Mouse (Mus musculus) stomach, embryonic 14.5 days (tissue): ENCODE data around the gene Cdh23. TPM values are rescaled to one million over a fixed set of nuclear protein-coding genes. Genes with fewer than 3 reads are reported as not detected.

Experiments used
- ATAC-seq: fragments of 200-750 bp; cut with Nextera tagmentation; 2 replicates; pipeline ENCODE4 v1.8.0; 2017; ENCODE audit warnings: low read depth, moderate TSS enrichment; ENCODE audit not compliant: insufficient number of reproducible peaks, insufficient read depth, low FRiP score
- H3K27ac ChIP-seq: fragments of 300-500 bp; sonication (generic); 2 replicates; pipeline ENCODE4 v1.5.1; 2014; ENCODE audit warnings: mild to moderate bottlenecking, low read length, moderate library complexity, mixed read lengths
- H3K27me3 ChIP-seq: fragments of 300-500 bp; sonication (generic); 2 replicates; pipeline ENCODE4 v1.6.1; 2014; ENCODE audit warnings: low read length, control low read depth, mixed read lengths; ENCODE audit not compliant: control insufficient read depth, insufficient read depth
- H3K36me3 ChIP-seq: fragments of 300-500 bp; sonication (generic); 2 replicates; pipeline ENCODE4 v1.6.1; 2014; ENCODE audit warnings: mild to moderate bottlenecking, control low read depth, low read length, moderate library complexity, mixed read lengths; ENCODE audit not compliant: control insufficient read depth, insufficient read depth
- H3K4me1 ChIP-seq: fragments of 300-500 bp; sonication (generic); 2 replicates; pipeline ENCODE4 v1.6.1; 2014; ENCODE audit warnings: low read length, control low read depth, mixed read lengths; ENCODE audit not compliant: control insufficient read depth, insufficient read depth
- H3K4me2 ChIP-seq: fragments of 300-500 bp; sonication (generic); replicated peaks from 2 replicates; pipeline ENCODE4 v1.6.1; 2014; ENCODE audit warnings: low read depth, low read length, control low read depth
- H3K4me3 ChIP-seq: fragments of 300-500 bp; sonication (generic); 2 replicates; pipeline ENCODE4 v1.5.1; 2014; ENCODE audit warnings: low read depth, low read length, control low read depth
- H3K9ac ChIP-seq: fragments of 300-500 bp; sonication (generic); replicated peaks from 2 replicates; pipeline ENCODE4 v1.6.1; 2014; ENCODE audit warnings: low read depth, mild to moderate bottlenecking, control low read depth, low read length, moderate library complexity, mixed read lengths
- H3K9me3 ChIP-seq: fragments of 300-500 bp; sonication (generic); 2 replicates; pipeline ENCODE4 v1.6.1; 2016; ENCODE audit warnings: low read depth, low read length, control low read depth; ENCODE audit not compliant: control insufficient read depth
- WGBS: fragments of 180-500 bp; shearing (Covaris S2); extraction: QIAGEN DNeasy Blood & Tissue Kit; methylation state at CpG from one replicate; pipeline ENCODE4 v1.1.7; 2014; 5-methylcytosine and 5-hydroxymethylcytosine counted together
- polyA plus RNA-seq: library from polyadenylated mRNA; unstranded; fragments of >200 nt; fragmentation: Nextera tagmentation; extraction: Ambion mirVana; gene quantifications from 2 replicates; pipeline ENCODE4 v1.2.1, GENCODE M21; 2014

The Cdh23 gene
- polyA plus RNA-seq, 1 experiment from 2014 or later, result 0.71 TPM

- Histone ChIP-seq H3K27ac (no peak overlapping the region), H3K9me3 (no peaks in the 10 kb centered on the region), H3K36me3 (no peaks in the 10 kb centered on the region), H3K4me1 (no peaks in the 10 kb centered on the region), H3K27me3 (no peaks in the 10 kb centered on the region), H3K4me2 (no peak overlapping the region), H3K9ac (no peak overlapping the region), H3K4me3 (no peak overlapping the region)
- WGBS, result 53% methylated on average over 4 of the region's 4 CpGs
- ATAC-seq, result no peak
Measured at GRCm38 (mm10) chr10:60677319-60677718, 19.0 kb downstream of the Cdh23 start.

GRCm38 (mm10) chr10:60670166-60670565, 26.1 kb downstream of the Cdh23 start:
- Histone ChIP-seq H3K9me3 (no peaks in the 10 kb centered on the region), H3K36me3 (no peaks in the 10 kb centered on the region), H3K4me2 (no peak overlapping the region), H3K4me1 (no peaks in the 10 kb centered on the region), H3K4me3 (no peak overlapping the region), H3K9ac (no peak overlapping the region), H3K27me3 (no peaks in the 10 kb centered on the region), H3K27ac (no peak overlapping the region)
- no peak for ATAC-seq
- WGBS, result 60% methylated on average over 8 of the region's 8 CpGs

GRCm38 (mm10) chr10:60668591-60668990, 27.7 kb downstream of the Cdh23 start:
- no peaks in the 10 kb centered on the region for H3K4me1 ChIP-seq
- no peak overlapping the region for H3K27ac ChIP-seq
- no peak overlapping the region for H3K9ac ChIP-seq
- H3K4me3 ChIP-seq, result no peak overlapping the region
- no peak overlapping the region for H3K4me2 ChIP-seq
- no peaks in the 10 kb centered on the region for H3K27me3 ChIP-seq
- H3K36me3 ChIP-seq, result no peaks in the 10 kb centered on the region
- H3K9me3 ChIP-seq, result no peaks in the 10 kb centered on the region
- no peak for ATAC-seq
- WGBS, result 76% methylated on average over 3 of the region's 3 CpGs

GRCm38 (mm10) chr10:60660986-60661385, 35.3 kb downstream of the Cdh23 start:
- WGBS, result 79% methylated on average over 9 of the region's 9 CpGs
- ATAC-seq, result no peak
- H3K27ac ChIP-seq, result no peak overlapping the region
- H3K9ac ChIP-seq, result no peak overlapping the region
- no peak overlapping the region for H3K4me3 ChIP-seq
- H3K27me3 ChIP-seq, result no peaks in the 10 kb centered on the region
- no peak overlapping the region for H3K4me2 ChIP-seq
- no peaks in the 10 kb centered on the region for H3K9me3 ChIP-seq
- no peaks in the 10 kb centered on the region for H3K4me1 ChIP-seq
- no peaks in the 10 kb centered on the region for H3K36me3 ChIP-seq

GRCm38 (mm10) chr10:60659450-60660020, 36.8 kb downstream of the Cdh23 start:
- no peak overlapping the region for H3K4me2 ChIP-seq
- 0 out of 2 replicates have a peak, but pooled peaks cover 4% of the 10 kb centered on the region for H3K4me1 ChIP-seq
- H3K9me3 ChIP-seq, result no peaks in the 10 kb centered on the region
- no peak overlapping the region for H3K27ac ChIP-seq
- no peaks in the 10 kb centered on the region for H3K36me3 ChIP-seq
- no peaks in the 10 kb centered on the region for H3K27me3 ChIP-seq
- H3K4me3 ChIP-seq, result no peak overlapping the region
- H3K9ac ChIP-seq, result no peak overlapping the region
- WGBS, result 47% methylated on average over 15 of the region's 15 CpGs
- no peak for ATAC-seq

GRCm38 (mm10) chr10:60658176-60658575, 38.1 kb downstream of the Cdh23 start:
- 89% methylated on average over 10 of the region's 10 CpGs for WGBS
- Histone ChIP-seq H3K4me3 (no peak overlapping the region), H3K27me3 (no peaks in the 10 kb centered on the region), H3K9ac (no peak overlapping the region), H3K9me3 (no peaks in the 10 kb centered on the region), H3K36me3 (no peaks in the 10 kb centered on the region), H3K4me1 (0 out of 2 replicates have a peak, but pooled peaks cover 4% of the 10 kb centered on the region), H3K4me2 (no peak overlapping the region), H3K27ac (no peak overlapping the region)
- ATAC-seq, result no peak

- WGBS, result 85% methylated on average over 4 of the region's 4 CpGs
- H3K4me1 ChIP-seq, result 0 out of 2 replicates have a peak, but pooled peaks cover 4% of the 10 kb centered on the region
- H3K4me3 ChIP-seq, result no peak overlapping the region
- ATAC-seq, result no peak
- H3K4me2 ChIP-seq, result no peak overlapping the region
- no peak overlapping the region for H3K9ac ChIP-seq
- H3K9me3 ChIP-seq, result no peaks in the 10 kb centered on the region
- H3K27ac ChIP-seq, result no peak overlapping the region
- no peaks in the 10 kb centered on the region for H3K27me3 ChIP-seq
- H3K36me3 ChIP-seq, result no peaks in the 10 kb centered on the region
Measured at GRCm38 (mm10) chr10:60653675-60654074, 42.6 kb downstream of the Cdh23 start.

- Histone ChIP-seq H3K27ac (no peak overlapping the region), H3K4me3 (no peak overlapping the region), H3K4me1 (0 out of 2 replicates have a peak, but pooled peaks cover 4% of the 10 kb centered on the region), H3K36me3 (no peaks in the 10 kb centered on the region), H3K9ac (no peak overlapping the region), H3K4me2 (no peak overlapping the region), H3K9me3 (no peaks in the 10 kb centered on the region), H3K27me3 (no peaks in the 10 kb centered on the region)
- ATAC-seq, result no peak
- 87% methylated on average over 10 of the region's 10 CpGs for WGBS
Measured at GRCm38 (mm10) chr10:60653106-60653505, 43.2 kb downstream of the Cdh23 start.

- no peak overlapping the region for H3K27ac ChIP-seq
- no peaks in the 10 kb centered on the region for H3K36me3 ChIP-seq
- no peak overlapping the region for H3K9ac ChIP-seq
- no peaks in the 10 kb centered on the region; the same call in 1 of the 2 replicates for H3K4me1 ChIP-seq
- no peak overlapping the region for H3K4me3 ChIP-seq
- WGBS, result 62% methylated on average over 14 of the region's 14 CpGs
- no peak overlapping the region for H3K4me2 ChIP-seq
- no peak for ATAC-seq
- no peaks in the 10 kb centered on the region for H3K9me3 ChIP-seq
- H3K27me3 ChIP-seq, result no peaks in the 10 kb centered on the region
Measured at GRCm38 (mm10) chr10:60644079-60644641, 52.1 kb downstream of the Cdh23 start.
